ENCODE assay signal across 32 mouse cellular contexts in the genomic region with DNA sequence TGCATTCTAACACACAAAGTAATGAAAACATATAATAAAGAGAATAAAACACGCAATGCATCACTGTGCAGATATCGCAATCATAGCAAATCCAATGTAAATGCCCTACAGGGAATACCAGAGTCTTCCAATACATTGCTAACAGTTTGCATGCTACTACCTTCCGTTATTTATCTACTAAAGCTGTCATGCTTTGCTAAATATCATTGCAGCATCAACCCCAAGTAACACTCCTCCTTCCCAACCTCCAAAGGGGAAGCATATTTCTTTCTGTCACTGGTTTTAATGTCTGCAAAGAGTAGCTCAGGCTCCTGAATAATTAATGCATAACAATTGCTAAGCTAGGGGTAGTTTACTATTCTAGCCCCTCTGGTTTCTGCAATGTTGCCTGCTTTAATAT. TPM values are rescaled to one million over a fixed set of nuclear protein-coding genes. Genes with fewer than 3 reads are reported as not detected.
"Had no signal": no experiment of that assay in that cellular context is flagged by ENCODE, and none has a peak within 500 bp of the region (broad histone marks: within the 10 kb centered on the region; RNA-seq: fewer than 3 reads in every experiment).

No protein-coding gene starts in this region.

- ATAC-seq: forebrain, postnatal 0 days; hindbrain, postnatal 0 days; intestine, embryonic 16.5 days had no signal

- H3K27me3 ChIP-seq: heart, embryonic 12.5 days; hindbrain, embryonic 13.5 days; hindbrain, embryonic 15.5 days; kidney, embryonic 15.5 days; limb, embryonic 12.5 days had no signal

- H3K4me1 ChIP-seq: heart, embryonic 10.5 days; heart, embryonic 12.5 days; hindbrain, embryonic 13.5 days; hindbrain, embryonic 15.5 days; kidney, embryonic 15.5 days; limb, embryonic 10.5 days; limb, embryonic 12.5 days had no signal

- H3K36me3 ChIP-seq: heart, embryonic 10.5 days; heart, embryonic 12.5 days; hindbrain, embryonic 13.5 days; hindbrain, embryonic 15.5 days; kidney, embryonic 15.5 days; limb, embryonic 10.5 days; limb, embryonic 12.5 days had no signal

- H3K27ac ChIP-seq: heart, embryonic 10.5 days; hindbrain, embryonic 13.5 days; hindbrain, embryonic 15.5 days; hindbrain, postnatal 0 days; kidney, embryonic 15.5 days; kidney, postnatal 0 days; limb, embryonic 10.5 days; limb, embryonic 12.5 days had no signal

- H3K4me2 ChIP-seq: heart, embryonic 12.5 days; hindbrain, embryonic 13.5 days; hindbrain, embryonic 15.5 days; kidney, embryonic 15.5 days; limb, embryonic 12.5 days had no signal

- DNase-seq: forebrain, postnatal 0 days; gastrocnemius, postnatal 14 days; gastrocnemius, postnatal 36 days; heart, adult 18-20 months; heart, postnatal 10 days; heart, postnatal 36 days; kidney, adult 11 months; kidney, adult 2 months; kidney, adult 9 months; kidney, postnatal 14 days; kidney, postnatal 36 days; layer of hippocampus, adult 9-11 months; layer of hippocampus, postnatal 36 days had no signal

- H3K9me3 ChIP-seq: heart, embryonic 10.5 days; heart, embryonic 12.5 days; hindbrain, embryonic 13.5 days; hindbrain, embryonic 15.5 days; kidney, embryonic 15.5 days; limb, embryonic 10.5 days; limb, embryonic 12.5 days had no signal

- H3K4me3 ChIP-seq: heart, embryonic 10.5 days; heart, embryonic 12.5 days; hindbrain, embryonic 13.5 days; hindbrain, embryonic 15.5 days; kidney, embryonic 15.5 days; limb, embryonic 10.5 days; limb, embryonic 12.5 days had no signal

- H3K9ac ChIP-seq: forebrain, postnatal 0 days; heart, embryonic 12.5 days; hindbrain, embryonic 13.5 days; hindbrain, embryonic 15.5 days; kidney, embryonic 15.5 days; limb, embryonic 12.5 days had no signal

RNA-seq across cellular contexts. Expression of gene Fam216b, which starts 40.5 kb away (rescaled TPM):
- total RNA-seq: gastrocnemius, adult 18-20 months; gastrocnemius, adult 8-10 months; gastrocnemius, postnatal 14 days; gastrocnemius, postnatal 36 days; heart, adult 8-10 months; heart, postnatal 36 days; hematopoietic stem cell, adult 5-6 weeks; liver, adult 2 months had no signal
- polyA plus RNA-seq: heart, embryonic 10.5 days; heart, embryonic 12.5 days; hindbrain, embryonic 11.5 days; intestine, embryonic 14.5 days; intestine, embryonic 16.5 days; kidney, adult 2 months; kidney, embryonic 15.5 days; kidney, postnatal 0 days; large intestine, adult 2 months; limb, embryonic 10.5 days; limb, embryonic 12.5 days; limb, embryonic 14.5 days; liver, adult 2 months had no signal
